Mouse (Mus musculus) brain, adult 10 weeks (tissue): Measurements from ENCODE around the gene Sez6. TPM values are rescaled to one million over a fixed set of nuclear protein-coding genes. Genes with fewer than 3 reads are reported as not detected.

Experiments used
- polyA plus RNA-seq: library from polyadenylated mRNA; stranded (reverse); fragments of 350-450 nt; fragmentation: Illumina TruSeq; extraction: RNeasy Lipid Tissue Mini Kit (QIAGEN cat#74804); gene quantifications from one replicate; pipeline ENCODE4 v1.2.3, GENCODE M21; 2015; ENCODE audit warnings: low read depth, low replicate concordance

Gene Sez6
- polyA plus RNA-seq: 105 TPM

DNA sequence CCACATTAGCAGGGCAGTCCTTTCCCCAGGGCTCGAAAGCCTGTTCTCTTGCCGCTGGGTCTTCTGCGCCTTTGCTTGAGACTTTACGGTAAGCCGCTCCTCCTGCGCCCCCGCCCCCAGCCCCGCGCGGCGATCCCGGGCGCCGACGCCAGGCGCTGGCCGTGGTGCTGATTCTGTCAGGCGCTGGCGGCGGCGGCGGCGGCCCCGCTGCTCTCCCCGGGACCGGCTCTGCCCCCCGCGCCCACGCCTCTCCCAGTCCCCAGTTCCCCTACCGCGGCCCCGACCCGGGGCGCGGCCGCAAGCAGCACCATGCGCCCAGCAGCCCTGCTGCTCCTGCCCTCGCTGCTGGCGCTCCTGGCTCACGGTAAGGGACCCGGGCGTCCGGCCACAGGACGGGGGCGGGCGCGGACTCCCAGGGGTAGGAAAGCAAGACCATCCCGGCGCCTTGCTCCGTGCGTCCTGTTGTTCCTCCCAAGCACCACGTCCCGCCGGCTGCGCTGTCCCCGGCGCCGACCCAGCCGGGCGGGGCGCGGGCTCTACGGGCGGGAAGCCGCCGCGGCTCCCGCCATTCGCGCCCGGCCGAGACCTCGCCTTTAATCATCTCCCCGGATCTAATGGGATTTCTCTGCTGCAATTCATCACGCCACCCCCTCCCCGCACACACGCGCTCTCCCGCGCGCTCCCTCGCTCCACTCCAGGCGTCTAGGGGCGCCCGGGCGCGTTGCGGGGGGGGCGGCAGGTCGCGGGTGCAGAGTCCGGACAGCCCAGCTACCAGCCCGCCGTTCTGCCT is at the start of gene Sez6:
Sez6 (plus strand) TSS at position 50 of the 790 bp plus-strand sequence.

DNA sequence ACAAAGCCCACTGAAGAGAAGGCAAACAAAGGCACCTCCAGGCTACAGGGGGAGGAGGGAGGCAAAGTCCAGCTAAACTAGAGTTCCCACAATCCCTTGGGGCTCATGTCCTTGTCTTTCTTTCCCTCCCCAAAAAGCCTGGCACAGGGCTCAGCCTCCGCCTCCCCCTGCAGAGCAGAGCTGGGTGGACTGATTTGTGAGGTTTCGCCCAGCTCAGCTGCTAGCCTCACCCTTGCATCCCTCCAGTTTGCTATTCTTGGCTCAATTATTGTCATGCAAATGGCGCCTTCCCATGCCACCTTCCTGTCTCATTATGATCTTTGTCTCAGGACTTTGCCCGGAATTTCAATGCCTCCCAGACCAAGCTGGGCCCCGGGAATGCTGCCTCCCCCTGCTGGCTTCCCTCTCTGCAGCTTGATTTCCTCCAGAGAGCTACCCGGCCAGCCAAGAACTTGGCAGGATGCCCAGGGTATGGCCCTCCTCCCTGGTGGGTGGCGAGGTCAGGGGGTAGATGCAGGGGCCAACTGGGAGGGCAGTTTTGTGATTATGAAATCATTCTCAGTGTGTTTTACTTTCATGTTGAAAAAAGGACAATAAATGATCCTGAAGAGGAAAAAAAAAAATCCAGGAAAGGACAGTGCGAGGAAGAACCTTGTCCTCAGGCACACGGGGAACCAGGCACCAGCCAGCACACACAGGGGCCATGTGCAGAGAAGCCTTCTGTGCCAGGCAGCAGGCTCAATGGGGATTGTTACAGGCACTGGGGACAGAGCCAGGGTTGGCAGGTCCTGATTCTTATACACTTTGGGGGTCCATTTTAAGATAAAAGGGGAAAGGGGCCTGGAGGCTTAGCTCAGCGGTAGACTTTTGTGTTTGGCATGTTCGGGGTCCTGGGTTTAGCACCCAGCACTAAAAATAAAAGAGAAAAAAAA is 36.5 kb upstream of the Sez6 start, which contains the start of gene Pipox:
Pipox (minus strand) TSS at position 310 of the 932 bp plus-strand sequence.

DNA sequence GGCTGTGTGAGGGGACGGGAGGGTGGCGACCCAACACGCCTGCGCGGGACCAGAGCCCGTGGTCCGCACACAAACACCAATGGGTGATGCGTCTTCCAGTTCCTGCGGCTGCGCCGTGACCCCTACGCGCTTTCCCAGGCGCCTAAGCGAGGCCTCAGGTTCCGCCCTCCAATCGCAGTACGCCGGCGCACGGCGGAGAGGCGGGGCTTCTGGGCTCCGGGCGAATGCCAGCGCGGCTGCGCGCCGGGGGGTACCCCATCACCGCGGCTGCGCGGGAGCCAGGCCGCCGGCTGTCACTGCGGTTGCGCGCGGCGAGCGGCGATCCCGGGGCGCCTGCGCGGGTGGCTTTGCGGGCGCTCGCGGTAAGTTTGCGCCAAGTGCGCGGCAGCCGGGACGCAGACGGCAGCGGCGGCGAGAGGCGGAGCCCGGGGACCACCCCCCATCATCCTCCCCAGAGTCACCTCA is 51.9 kb downstream of the Sez6 start, which contains the start of gene Phf12:
Phf12 (plus strand) TSS at position 314 of the 465 bp plus-strand sequence.

Other genes with a start within 250 kb of the Sez6 start
- gene Nufip2, start 244.6 kb upstream of the Sez6 start, polyA plus RNA-seq: 22.1 TPM
- not detected for gene Cryba1, start 205.5 kb upstream of the Sez6 start, polyA plus RNA-seq
- gene Myo18a, start 167.6 kb upstream of the Sez6 start, polyA plus RNA-seq: 72.5 TPM
- gene Gm10277, start 143.1 kb upstream of the Sez6 start, polyA plus RNA-seq: not detected
- gene Pipox, start 36.7 kb upstream of the Sez6 start, polyA plus RNA-seq: 1.9 TPM
- 33.7 TPM for gene Phf12, start 52.0 kb downstream of the Sez6 start, polyA plus RNA-seq
- gene Dhrs13, start 101.5 kb downstream of the Sez6 start, polyA plus RNA-seq: 9.1 TPM
- gene Flot2, start 107.1 kb downstream of the Sez6 start, polyA plus RNA-seq: 96.3 TPM
- 19.6 TPM for gene Eral1, start 149.6 kb downstream of the Sez6 start, polyA plus RNA-seq
- gene Fam222b, start 163.9 kb downstream of the Sez6 start, polyA plus RNA-seq: 20.0 TPM
- gene Traf4, start 234.8 kb downstream of the Sez6 start, polyA plus RNA-seq: 8.2 TPM
- 3.7 TPM for gene Nek8, start 245.9 kb downstream of the Sez6 start, polyA plus RNA-seq
- gene Tlcd1, start 245.9 kb downstream of the Sez6 start, polyA plus RNA-seq: 46.4 TPM